Mouse (Mus musculus): Measurements from ENCODE around the gene Dvl3. TPM values are rescaled to one million over a fixed set of nuclear protein-coding genes. Genes with fewer than 3 reads are reported as not detected.
"Not testable (repeated sequence)": the region's sequence is repeated elsewhere in the genome, so short reads cannot be mapped to it uniquely, and the experiment has no call there.

Gene Dvl3
- total RNA-seq (2017) = 7.1 and 8.8 TPM in 2 replicates

DNA sequence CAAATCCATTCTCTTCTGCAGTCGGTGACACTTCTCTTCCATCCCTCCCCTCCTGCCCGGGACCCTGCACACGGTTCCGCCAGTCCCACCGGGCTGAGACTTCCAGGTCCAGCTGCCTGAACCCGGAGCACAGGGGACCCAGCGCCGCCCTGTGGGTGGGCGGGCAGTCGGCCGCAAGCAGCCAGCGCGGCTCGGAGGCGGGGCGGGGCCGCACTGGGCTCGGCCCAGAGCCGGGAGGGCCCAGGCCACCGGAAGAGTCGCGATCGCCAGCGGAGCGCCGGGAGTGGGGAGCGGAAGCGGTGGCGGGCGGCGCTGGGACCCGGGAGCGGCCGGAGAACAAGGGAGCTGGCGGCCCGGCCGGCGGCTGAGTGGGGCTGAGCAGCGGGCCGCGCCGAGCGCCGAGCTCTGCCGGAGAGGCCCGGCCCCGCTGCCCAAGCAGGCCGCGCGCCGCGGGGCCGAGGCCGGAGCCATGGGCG is at the start of gene Dvl3:
Gene Dvl3, plus strand, starts transcription at position 257 of the 476 bp plus-strand sequence.
- peak; percentile 77 for ATAC-seq (ENCODE audit: extremely low read depth, insufficient number of reproducible peaks, low FRiP score, poor library complexity, severe bottlenecking)

DNA sequence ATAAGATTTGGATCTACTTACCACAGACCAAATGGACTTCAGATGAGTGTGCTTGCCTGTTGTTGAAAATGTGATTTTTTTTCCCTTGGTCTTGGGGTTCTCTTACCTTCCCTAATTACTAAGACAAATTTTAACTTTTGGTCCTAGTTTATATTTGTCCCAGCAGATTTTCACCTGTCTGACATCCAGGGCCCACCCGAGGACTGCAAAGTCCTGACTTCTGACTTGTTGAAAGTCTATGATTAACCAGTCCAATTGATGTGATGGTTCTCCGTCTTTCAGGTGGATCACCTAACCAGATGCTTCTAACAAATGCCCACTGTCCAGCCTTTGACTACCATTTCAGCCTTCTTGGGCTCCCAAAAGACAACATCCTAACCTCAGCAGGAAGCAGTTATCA is 45.8 kb upstream of the Dvl3 start:
- ATAC-seq (ENCODE audit: extremely low read depth, insufficient number of reproducible peaks, low FRiP score, poor library complexity, severe bottlenecking) = no peak

DNA sequence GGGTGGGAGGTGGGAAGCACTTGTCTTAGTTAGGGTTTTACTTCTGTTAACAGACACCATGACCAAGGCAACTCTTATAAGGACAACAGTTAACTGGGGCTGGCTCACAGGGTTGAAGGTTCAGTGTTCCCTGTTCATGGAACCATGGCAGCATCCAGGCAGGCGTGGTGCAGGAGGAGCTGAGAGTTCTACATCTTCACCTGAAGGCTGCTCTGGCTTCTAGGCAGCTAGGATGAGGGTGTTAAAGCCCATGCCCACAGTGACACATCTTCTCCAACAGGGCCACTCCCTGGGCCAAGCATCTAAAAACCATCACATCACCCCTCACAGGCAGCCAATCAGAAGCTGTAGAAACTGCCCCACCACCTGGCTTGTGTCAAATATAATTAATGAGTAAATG is 45.1 kb upstream of the Dvl3 start:
- no peak for ATAC-seq (ENCODE audit: extremely low read depth, insufficient number of reproducible peaks, low FRiP score, poor library complexity, severe bottlenecking)

DNA sequence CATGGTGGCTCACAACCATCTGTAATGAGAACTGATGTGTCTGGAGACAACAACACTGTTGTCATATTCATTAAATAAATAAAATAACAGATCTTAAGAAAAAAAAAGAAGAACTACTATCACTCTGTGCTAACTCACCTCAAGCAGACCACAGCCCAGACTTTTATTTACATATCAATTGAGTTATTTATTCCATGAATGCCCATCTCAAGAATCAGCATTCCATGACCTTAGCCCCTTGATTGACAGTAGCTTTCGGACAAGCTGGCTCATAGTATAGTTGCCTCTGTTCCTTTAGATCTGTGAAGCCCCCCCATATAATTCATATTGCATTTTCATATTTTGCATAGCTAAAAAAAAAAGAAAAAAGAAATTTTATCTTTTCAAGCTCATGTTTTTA is 43.0 kb upstream of the Dvl3 start:
- ATAC-seq (ENCODE audit: extremely low read depth, insufficient number of reproducible peaks, low FRiP score, poor library complexity, severe bottlenecking) = no peak

DNA sequence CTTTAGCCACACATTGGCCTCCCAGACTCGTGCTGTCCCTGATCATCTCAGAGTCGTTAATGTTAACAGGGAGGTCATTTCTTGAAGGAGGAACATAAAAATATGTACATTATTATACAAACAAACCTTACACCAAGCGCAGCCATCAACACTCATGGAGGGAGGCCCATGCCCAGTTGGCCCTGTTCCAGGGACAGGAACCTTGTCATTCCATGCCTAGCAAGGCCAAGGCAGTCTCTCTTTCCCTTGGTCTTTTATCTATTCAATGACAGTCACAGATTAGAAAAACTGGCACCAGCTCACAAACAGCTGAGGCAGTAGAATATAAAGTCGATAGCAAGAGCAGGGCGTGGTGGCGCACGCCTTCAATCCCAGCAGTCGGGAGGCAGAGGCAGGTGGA is 42.6 kb upstream of the Dvl3 start:
- no peak for ATAC-seq (ENCODE audit: extremely low read depth, insufficient number of reproducible peaks, low FRiP score, poor library complexity, severe bottlenecking)

DNA sequence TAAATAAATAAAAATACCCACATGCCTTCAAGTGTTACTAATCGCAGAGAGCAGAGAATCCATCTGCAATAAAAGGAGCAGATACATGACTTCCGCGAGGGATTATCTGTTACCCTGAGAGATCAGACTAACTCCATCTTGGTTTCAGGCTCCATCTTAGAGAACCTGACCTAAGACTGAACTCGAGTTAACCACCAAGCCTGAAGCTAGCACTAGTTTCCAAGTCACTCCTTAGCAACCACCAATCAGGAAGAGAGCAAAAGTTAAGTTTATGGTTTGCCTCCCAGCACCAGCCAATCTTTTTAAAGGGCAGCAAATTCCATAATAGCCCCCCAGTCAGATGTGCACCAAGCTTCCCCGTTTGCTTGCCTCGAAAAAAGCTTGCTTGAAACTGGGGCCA is 42.0 kb upstream of the Dvl3 start:
- no peak for ATAC-seq (ENCODE audit: extremely low read depth, insufficient number of reproducible peaks, low FRiP score, poor library complexity, severe bottlenecking)

DNA sequence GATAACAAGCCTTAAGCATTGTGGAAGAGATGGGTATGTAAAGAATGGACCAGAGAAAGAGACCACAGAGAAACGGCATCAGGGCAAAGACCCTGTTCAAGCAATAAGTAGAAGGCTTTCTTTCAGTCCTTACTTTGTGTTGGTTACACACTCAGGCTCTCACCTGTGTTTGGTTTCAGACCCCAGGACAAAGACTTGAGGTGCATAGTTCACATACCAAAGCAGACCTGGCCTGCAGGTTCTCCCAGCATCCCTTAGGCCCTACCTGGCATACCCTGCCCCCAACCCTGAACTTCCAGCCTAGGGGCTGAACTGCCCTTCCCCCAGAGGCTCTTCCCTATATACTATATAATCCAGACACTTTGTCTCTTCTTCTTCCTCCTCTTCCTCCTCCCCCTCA is 41.4 kb upstream of the Dvl3 start:
- no peak for ATAC-seq (ENCODE audit: extremely low read depth, insufficient number of reproducible peaks, low FRiP score, poor library complexity, severe bottlenecking)

DNA sequence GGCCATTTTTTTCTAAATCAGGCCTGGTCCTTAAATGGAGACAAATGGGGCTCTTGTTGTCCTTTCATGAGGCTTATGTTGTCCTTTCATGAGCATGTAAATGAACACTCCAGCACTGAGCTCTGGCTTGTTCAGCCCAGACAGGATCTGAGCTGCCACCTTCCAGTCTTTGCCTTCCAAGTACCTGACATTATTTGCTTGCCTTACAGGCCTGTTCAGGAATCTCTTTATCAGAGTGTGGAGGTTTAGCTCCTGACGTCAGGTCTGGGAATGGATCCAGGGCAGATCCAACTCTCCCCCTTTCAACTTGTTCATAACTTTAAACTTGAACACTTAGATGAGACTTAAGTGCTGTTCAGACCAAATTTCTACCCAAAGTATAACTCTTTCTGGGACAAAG is 39.9 kb upstream of the Dvl3 start:
- no peak for ATAC-seq (ENCODE audit: extremely low read depth, insufficient number of reproducible peaks, low FRiP score, poor library complexity, severe bottlenecking)

DNA sequence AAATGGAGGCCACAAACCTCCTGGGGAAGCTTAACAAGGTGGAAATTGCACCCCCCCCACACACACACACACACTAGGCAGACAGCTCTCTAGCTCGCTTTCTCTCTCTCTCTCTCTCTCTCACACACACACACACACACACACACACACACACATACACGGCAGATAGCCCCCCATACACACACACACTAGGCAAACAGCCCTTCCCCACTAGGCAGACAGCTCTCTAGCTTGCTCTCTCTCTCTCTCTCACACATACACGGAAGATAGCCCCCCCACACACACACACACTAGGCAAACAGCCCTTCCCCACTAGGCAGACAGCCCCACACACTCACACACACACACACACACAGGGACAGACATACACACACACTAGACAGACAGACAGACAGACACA is 39.5 kb upstream of the Dvl3 start:
- no peak for ATAC-seq (ENCODE audit: extremely low read depth, insufficient number of reproducible peaks, low FRiP score, poor library complexity, severe bottlenecking)

DNA sequence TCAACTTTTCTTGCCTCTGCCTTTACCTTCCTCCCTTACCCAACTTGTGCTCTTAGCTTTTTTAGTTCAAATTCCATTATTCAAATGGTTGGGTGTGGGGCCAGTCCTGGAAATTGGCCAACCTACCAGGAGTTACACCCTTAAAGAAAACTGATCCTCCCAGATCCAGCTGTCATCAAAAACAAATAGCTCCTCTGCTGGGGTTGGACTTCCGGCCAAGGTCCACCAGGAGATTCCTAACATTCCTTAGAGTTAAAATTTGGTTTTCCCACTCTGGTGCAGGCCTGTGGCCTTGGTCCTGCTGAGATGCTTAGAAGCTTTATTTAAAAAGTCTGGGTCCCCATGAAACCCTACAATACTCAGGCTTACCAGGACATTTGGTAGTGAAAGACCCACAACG is 38.3 kb upstream of the Dvl3 start:
- no peak for ATAC-seq (ENCODE audit: extremely low read depth, insufficient number of reproducible peaks, low FRiP score, poor library complexity, severe bottlenecking)

DNA sequence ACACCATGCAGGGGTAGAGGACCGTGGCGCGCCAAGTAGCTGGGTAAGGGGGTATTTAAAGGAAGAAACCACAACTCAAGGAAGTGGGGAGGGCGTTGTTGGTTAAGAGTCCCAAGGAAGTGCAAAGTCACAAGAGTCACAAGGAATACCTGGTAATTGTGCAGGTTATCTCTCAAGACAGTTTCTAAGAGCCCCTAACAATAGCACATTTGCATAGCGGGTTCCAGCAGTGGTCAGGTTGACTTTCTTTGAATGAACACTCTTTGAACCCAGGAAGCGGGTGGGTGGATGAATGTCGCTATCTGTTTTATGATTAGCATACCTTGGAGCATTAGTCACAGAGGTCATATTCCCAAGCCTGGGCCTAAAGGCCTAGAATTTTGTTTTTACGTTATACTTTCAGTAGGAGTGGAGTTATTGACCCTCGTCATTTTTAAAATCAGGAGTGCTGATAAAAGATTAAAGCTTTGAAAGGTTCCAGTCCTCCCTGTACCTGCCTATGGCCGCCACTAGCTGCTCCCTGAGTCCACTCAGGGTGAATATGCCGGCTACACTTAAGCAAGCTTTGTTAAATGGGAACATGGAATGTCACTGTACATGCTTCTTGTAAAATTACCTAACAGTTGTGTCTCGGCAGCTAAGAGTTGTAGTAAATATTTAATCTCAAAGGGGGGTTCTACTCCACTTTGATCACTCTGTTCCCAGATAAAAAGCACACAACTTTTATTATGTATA is 37.6 kb upstream of the Dvl3 start:
- not testable (repeated sequence) for ATAC-seq (ENCODE audit: extremely low read depth, insufficient number of reproducible peaks, low FRiP score, poor library complexity, severe bottlenecking)

DNA sequence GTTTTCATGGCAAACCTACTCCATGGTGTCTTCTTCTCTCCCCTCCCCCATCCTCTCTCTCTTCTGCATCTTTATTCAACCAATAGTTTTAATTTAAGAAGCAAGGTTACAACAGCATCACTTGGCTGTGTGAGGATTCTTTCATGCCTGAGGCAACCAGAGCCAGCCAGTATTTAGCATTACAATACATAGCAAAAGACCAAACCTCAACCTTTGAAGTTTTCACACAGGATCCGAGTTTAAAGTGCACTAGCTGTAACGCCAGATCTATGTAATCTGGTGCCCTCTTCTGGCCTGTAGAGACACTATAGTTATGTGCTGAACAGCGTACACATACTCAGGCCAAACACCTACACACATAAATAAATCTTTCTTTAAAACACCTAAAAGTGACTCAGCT is 36.7 kb upstream of the Dvl3 start:
- ATAC-seq (ENCODE audit: extremely low read depth, insufficient number of reproducible peaks, low FRiP score, poor library complexity, severe bottlenecking) = no peak

DNA sequence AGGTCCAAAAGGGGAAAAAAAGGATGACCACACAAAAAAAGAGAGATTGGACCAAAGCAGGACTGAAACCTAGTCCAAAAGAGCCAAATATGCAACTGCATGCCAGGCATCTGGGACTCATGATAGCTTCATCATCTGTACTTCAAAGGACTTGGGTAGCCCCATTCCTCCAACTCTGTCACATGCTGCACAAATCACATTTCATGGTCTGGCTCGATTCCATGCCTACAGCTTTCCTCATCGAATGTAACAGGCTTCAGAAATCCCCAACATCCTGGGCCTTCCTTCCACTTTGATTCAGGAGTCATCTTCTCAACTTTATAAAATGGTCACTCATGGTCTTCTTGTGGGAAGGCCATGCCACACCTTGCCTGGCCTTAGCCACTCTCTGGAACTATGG is 35.0 kb upstream of the Dvl3 start:
- no peak for ATAC-seq (ENCODE audit: extremely low read depth, insufficient number of reproducible peaks, low FRiP score, poor library complexity, severe bottlenecking)

DNA sequence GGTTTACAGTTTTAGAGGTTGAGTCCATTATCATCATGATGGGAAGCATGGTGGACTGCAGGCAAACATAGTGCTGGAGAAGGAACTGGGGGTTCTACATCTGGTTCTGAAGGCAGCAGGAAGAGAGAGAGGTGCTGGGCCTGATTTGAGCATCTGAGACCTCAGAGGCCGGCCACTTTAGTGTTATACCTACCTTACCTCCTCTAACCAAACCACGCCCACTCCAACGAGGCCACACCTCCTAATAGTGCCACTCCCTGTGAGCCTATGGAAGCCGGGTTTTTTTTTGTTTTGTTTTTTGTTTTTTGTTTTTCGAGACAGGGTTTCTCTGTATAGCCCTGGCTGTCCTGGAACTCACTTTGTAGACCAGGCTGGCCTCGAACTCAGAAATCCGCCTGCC is 33.1 kb upstream of the Dvl3 start:
- ATAC-seq (ENCODE audit: extremely low read depth, insufficient number of reproducible peaks, low FRiP score, poor library complexity, severe bottlenecking) = not testable (repeated sequence)

DNA sequence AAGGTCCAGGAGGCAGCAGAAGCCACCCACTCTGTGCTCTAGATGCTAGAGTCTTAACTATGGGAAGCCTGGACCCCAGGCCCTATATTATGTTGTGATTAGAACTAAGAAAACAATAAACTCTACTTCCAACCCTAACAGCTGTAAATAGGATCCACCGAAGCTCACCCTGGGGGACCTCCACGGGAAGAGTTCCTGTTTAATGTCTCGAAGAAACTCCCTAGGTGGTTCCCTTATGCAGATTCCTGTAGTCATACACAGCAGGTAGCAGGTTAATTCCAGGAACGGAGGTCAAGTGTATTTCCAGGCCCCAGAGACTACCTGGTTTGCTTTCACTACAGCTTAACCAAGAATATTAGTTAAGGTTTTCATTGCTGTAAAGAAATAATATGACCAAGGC is 31.7 kb upstream of the Dvl3 start:
- no peak for ATAC-seq (ENCODE audit: extremely low read depth, insufficient number of reproducible peaks, low FRiP score, poor library complexity, severe bottlenecking)

DNA sequence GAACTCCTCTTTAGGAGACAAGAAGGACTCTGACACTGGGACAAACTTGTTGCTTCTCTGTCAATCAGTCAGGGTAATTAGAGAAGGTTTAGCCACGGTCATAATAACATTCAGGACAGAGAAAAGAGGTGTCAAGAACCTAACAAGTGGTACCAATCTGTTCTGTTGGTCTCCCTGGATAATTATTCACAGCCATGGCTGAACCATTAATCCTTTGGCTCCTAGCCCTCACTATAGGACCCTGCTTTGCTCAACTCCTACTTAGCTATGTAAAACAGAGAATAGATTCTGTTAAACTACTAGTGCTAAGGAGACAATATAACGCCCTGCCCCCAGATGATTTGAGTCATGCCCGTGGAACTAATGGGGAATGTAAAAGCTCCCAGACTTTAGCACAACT is 30.7 kb upstream of the Dvl3 start:
- no peak for ATAC-seq (ENCODE audit: extremely low read depth, insufficient number of reproducible peaks, low FRiP score, poor library complexity, severe bottlenecking)

DNA sequence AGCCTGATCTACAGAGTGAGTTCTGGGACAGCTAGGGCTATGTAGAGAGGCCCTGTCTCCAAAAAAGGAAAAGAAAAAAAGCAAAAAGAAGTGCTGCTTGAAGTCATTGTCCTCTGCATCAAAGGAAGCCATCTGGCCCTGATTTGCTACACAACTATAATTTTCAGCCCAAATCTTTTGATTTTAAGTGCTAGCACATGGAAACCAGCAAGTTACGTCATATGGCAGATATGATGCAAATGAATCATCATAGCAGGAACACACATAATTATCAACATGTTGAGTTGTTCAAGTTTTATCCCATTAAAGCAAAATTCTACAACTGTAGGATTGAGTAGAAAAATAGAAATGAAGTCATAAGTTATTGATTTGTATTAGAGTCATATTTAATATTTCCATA is 28.6 kb upstream of the Dvl3 start:
- no peak for ATAC-seq (ENCODE audit: extremely low read depth, insufficient number of reproducible peaks, low FRiP score, poor library complexity, severe bottlenecking)

DNA sequence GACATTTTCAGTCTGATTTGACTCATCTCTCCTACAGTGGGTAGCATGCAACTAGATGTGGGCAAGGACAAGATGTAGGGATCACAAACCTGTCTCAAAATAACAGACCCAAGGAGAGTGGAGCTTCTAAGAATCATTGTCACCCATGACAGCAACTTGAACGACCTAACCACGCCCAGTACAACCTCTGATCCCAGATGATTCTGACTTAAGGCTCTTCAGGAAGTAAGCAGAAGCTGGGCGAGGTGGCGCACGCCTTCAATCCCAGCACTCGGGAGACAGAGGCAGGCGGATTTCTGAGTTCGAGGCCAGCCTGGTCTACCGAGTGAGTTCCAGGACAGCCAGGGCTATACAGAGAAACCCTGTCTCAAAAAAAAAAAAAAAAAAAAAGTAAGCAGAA is 28.0 kb upstream of the Dvl3 start:
- not testable (repeated sequence) for ATAC-seq (ENCODE audit: extremely low read depth, insufficient number of reproducible peaks, low FRiP score, poor library complexity, severe bottlenecking)

DNA sequence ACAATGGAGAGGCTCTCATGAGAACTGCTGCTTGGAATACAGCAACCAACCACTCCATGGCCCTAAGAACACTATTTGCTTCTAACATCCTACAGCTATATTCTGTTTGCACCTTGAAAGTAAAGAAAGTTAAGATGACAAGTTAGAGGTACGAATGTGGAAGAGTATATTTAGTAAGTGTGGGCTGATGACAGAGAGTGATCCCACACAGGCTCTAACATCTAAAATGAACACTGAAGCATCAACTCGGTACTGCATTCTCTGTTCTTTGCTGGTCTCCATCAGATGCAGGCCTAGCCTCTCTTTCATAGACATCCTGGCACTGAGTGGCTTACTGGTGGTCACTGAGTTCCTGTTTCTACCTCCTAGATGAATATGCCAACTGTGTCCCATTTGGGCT is 27.5 kb upstream of the Dvl3 start:
- ATAC-seq (ENCODE audit: extremely low read depth, insufficient number of reproducible peaks, low FRiP score, poor library complexity, severe bottlenecking) = no peak

DNA sequence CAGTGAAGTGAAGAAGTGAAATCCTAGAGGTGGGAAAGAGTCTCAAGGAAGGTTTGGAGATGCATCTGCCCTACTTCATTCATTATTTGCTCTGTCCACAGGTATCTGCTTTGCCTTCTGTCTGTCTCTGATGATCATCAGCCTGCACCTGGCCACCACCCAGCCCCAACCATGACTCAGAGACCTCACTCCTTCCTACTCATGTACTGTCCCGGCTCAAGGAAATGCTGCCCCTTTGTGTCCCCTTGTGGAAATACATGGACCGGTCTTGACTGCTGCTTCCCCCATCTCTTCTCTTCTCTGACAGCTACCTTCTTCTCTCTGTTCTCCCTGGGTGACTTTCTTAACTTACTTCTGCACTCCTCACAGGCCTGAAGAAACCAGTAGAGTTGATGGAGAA is 26.2 kb upstream of the Dvl3 start:
- no peak for ATAC-seq (ENCODE audit: extremely low read depth, insufficient number of reproducible peaks, low FRiP score, poor library complexity, severe bottlenecking)

DNA sequence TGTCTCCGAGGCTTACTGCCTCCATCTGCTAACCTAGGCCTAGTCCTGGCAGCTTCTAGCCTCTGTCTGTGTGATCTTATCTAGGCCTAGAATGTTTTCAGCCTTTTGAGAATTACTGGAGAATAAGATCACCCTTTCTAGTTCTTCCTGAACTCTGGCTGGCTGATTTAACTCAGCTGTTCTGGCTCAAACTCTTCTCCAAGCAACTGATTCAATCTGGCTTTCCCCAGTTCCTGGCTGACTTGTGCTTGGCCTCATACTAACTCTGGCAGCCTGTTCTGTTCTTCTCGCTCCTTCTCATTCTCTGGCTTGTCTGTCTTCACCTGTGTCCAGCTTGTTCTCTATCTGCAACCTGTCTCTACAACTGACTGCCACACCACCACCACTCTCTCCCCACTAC is 25.5 kb upstream of the Dvl3 start:
- ATAC-seq (ENCODE audit: extremely low read depth, insufficient number of reproducible peaks, low FRiP score, poor library complexity, severe bottlenecking) = no peak
